Mouse (Mus musculus) E14TG2a.4 (cell line): ENCODE data around the gene Alk.

Experiments used
- CTCF ChIP-seq: conservative IDR thresholded peaks from 2 replicates; pipeline ENCODE4 v1.5.1; 2014; ENCODE audit warnings: low read length
- NANOG ChIP-seq: IDR thresholded peaks from 2 replicates; pipeline ENCODE4 v1.6.1; 2014; ENCODE audit warnings: borderline replicate concordance, low read length, mixed read lengths

DNA sequence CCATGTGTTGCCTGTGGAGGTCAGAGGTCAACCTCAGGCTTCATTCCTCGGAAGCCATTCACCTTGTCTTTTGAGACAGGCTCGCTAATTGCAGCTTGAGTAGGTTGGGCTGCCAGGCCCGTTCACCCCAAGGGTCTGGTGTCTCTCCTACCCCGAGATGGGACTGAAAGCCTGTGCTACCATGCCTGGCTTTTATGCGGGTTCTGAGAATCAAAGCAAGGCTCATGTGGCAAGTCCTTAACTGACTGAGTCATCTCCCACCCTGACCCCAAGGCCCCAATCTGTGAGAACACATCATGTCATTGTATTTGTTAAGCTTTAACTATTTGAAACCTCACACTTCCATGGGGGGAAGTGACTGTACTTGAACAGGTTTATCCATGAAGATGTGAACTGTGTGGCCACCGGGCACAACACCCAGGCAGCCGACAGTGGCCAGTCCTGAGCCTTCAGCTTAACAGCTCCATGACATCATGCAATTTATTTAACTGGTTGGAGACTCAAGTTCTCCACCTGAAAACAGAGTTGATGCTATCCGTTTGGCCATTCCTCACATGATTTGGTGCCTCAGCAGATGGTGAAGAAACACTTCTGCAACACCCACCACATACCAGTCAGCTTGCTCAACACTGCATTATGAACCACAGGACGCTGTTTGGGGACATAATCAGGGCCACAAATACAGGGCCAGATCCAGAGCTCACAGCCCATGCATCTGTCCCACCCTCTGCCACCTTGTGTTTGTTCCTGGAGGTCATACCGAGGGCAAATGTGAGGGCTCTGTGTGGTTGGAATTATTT, 446.4 kb downstream of the Alk start:
- TF ChIP-seq CTCF (no peak), NANOG (no peak)
